32 mouse cellular contexts compared by ENCODE assay signal in the genomic region with DNA sequence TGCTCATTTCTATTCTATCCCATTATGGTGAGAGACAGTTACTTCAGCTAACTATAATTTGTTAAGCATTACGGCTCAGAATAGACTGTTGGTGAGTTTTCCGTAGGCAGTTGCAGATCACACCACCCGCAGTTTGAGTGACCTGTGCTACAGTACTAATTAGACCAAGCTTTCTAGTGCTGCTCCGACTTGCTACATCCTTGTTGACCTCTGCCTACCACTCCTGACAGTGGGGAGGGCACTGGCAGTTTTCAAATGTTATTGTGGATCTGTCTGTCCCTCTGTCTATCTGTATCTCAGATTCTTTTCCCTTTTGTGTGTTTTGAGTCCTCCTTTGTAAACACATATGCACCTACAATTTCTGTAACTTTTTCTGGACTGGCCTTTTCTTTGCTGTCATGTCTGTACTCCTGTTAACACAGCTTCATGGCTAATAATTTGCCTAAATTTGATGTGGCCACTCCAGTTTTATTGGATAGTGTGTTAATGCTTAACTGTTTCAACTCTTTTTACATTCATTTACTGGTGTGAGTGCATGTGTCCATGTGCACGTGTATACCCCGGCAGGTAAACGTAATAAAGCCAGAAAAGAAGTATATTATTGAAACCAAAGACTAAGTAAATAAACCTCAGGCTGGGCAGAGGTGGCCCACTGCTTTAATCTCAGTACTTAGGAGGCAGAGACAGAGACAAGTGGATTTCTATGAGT. TPM values are rescaled to one million over a fixed set of nuclear protein-coding genes. Genes with fewer than 3 reads are reported as not detected.
DNase-seq lines count a peak whose midpoint lies in the region; ATAC-seq and TF ChIP-seq lines count a peak whose summit lies in the region.
"Had no signal": no experiment of that assay in that cellular context is flagged by ENCODE, and none has a peak within 500 bp of the region (broad histone marks: within the 10 kb centered on the region; RNA-seq: fewer than 3 reads in every experiment).

No protein-coding gene starts in this region.

- no peaks in the 10 kb centered on the region for H3K9me3 ChIP-seq in kidney, embryonic 16.5 days (ENCODE audit: low read length)
- H3K9me3 ChIP-seq in heart, embryonic 12.5 days (replicated peaks), result no peaks in the 10 kb centered on the region
- H3K9me3 ChIP-seq: forebrain, embryonic 12.5 days; hindbrain, embryonic 12.5 days; midbrain, embryonic 13.5 days; neural tube, embryonic 13.5 days had no signal

- H3K36me3 ChIP-seq in kidney, embryonic 16.5 days (ENCODE audit: insufficient read depth, low read length), result no peaks in the 10 kb centered on the region
- H3K36me3 ChIP-seq in heart, embryonic 12.5 days, result no peaks in the 10 kb centered on the region
- H3K36me3 ChIP-seq: forebrain, embryonic 12.5 days; hindbrain, embryonic 12.5 days; midbrain, embryonic 13.5 days; neural tube, embryonic 13.5 days had no signal

- TF ChIP-seq POLR2A in bone marrow, adult 2 months (IDR thresholded peaks at IDR 0.05; ENCODE audit: borderline replicate concordance, control insufficient read depth, low read depth, low read length), result no peak
- TF ChIP-seq POLR2A in bone marrow macrophage, adult 2 months (IDR thresholded peaks at IDR 0.05; ENCODE audit: borderline replicate concordance, low read depth, low read length), result no peak

- peaks cover 5% of the 10 kb centered on the region for H3K4me1 ChIP-seq in bone marrow, adult 2 months (ENCODE audit: control insufficient read depth, insufficient read depth, low read length)
- peaks cover 43% of the 10 kb centered on the region for H3K4me1 ChIP-seq in bone marrow macrophage, adult 2 months (ENCODE audit: control insufficient read depth, insufficient read depth, low read length)
- no peaks in the 10 kb centered on the region for H3K4me1 ChIP-seq in kidney, embryonic 16.5 days (ENCODE audit: insufficient read depth, low read length)
- no peaks in the 10 kb centered on the region for H3K4me1 ChIP-seq in heart, embryonic 12.5 days (replicated peaks)
- H3K4me1 ChIP-seq: forebrain, embryonic 12.5 days; hindbrain, embryonic 12.5 days; midbrain, embryonic 13.5 days; neural tube, embryonic 13.5 days had no signal

- peak overlapping the region; percentile 70; the same call in 1 of the 2 replicates for H3K27ac ChIP-seq in bone marrow, adult 2 months (ENCODE audit: control insufficient read depth, insufficient read depth, low read depth, low read length, poor library complexity)
- H3K27ac ChIP-seq in bone marrow macrophage, adult 2 months (ENCODE audit: insufficient read depth, low read depth, low read length), result peak overlapping the region; percentile 91
- no peak overlapping the region for H3K27ac ChIP-seq in kidney, embryonic 16.5 days (ENCODE audit: low read length)
- H3K27ac ChIP-seq in heart, embryonic 12.5 days (ENCODE audit: poor library complexity, severe bottlenecking), result no peak overlapping the region
- H3K27ac ChIP-seq: forebrain, embryonic 12.5 days; hindbrain, embryonic 12.5 days; hindbrain, postnatal 0 days; midbrain, embryonic 13.5 days; neural tube, embryonic 13.5 days had no signal

- WGBS in bone marrow, adult 2 months, result 58% methylated on average over 7 of the region's 7 CpGs
- WGBS in kidney, embryonic 16.5 days, result 51% methylated on average over 7 of the region's 7 CpGs
- WGBS in heart, embryonic 12.5 days, result 78% methylated on average over 7 of the region's 7 CpGs

- no peak overlapping the region for H3K4me2 ChIP-seq in kidney, embryonic 16.5 days (replicated peaks; ENCODE audit: low read depth, low read length)
- H3K4me2 ChIP-seq in heart, embryonic 12.5 days, result no peak overlapping the region
- H3K4me2 ChIP-seq: forebrain, embryonic 12.5 days; hindbrain, embryonic 12.5 days; midbrain, embryonic 13.5 days; neural tube, embryonic 13.5 days had no signal

- H3K4me3 ChIP-seq in bone marrow, adult 2 months (replicated peaks; ENCODE audit: control insufficient read depth, low read depth, low read length), result no peak overlapping the region
- H3K4me3 ChIP-seq in bone marrow macrophage, adult 2 months (ENCODE audit: insufficient read depth, low read length), result no peak overlapping the region
- no peak overlapping the region for H3K4me3 ChIP-seq in kidney, embryonic 16.5 days (ENCODE audit: low read length)
- H3K4me3 ChIP-seq in heart, embryonic 12.5 days, result no peak overlapping the region
- H3K4me3 ChIP-seq: erythroblast, embryonic 14.5 days; forebrain, embryonic 12.5 days; hindbrain, embryonic 12.5 days; midbrain, embryonic 13.5 days; neural tube, embryonic 13.5 days had no signal

- peak; percentile 21 for DNase-seq in kidney, adult 18-20 months
- no peak for DNase-seq in kidney, postnatal 14 days
- no peak for DNase-seq in layer of hippocampus, postnatal 14 days (ENCODE audit: low spot score in 2 of 2)
- DNase-seq: adrenal gland, adult 8-10 months; B cell, adult 2 months; cerebellum, adult 2 months; cerebellum, postnatal 14 days; gastrocnemius, postnatal 10 days; heart, postnatal 36 days; lung, adult 18-20 months; lung, postnatal 4 days; right cerebral cortex, postnatal 4 days; thymus, adult 2 months; thymus, postnatal 4 days had no signal

- TF ChIP-seq CTCF in bone marrow, adult 2 months (IDR thresholded peaks at IDR 0.05; ENCODE audit: control insufficient read depth, insufficient read depth, low read length), result no peak
- TF ChIP-seq CTCF in bone marrow macrophage, adult 2 months (IDR thresholded peaks at IDR 0.05; ENCODE audit: low read depth, low read length), result no peak

- ATAC-seq in kidney, embryonic 16.5 days (ENCODE audit: low FRiP score, low TSS enrichment), result 0 out of 2 replicates have a peak, but pooled peaks have one; percentile 35
- ATAC-seq in heart, embryonic 12.5 days (ENCODE audit: insufficient number of reproducible peaks, low FRiP score), result no peak
- ATAC-seq: hindbrain, postnatal 0 days; lung, postnatal 0 days; midbrain, embryonic 13.5 days had no signal

- no peak overlapping the region for H3K9ac ChIP-seq in kidney, embryonic 16.5 days (replicated peaks; ENCODE audit: low read length)
- H3K9ac ChIP-seq in heart, embryonic 12.5 days, result no peak overlapping the region
- H3K9ac ChIP-seq: forebrain, embryonic 12.5 days; hindbrain, embryonic 12.5 days; midbrain, embryonic 13.5 days; neural tube, embryonic 13.5 days had no signal

- no peaks in the 10 kb centered on the region for H3K27me3 ChIP-seq in kidney, embryonic 16.5 days (ENCODE audit: insufficient read depth, low read length)
- H3K27me3 ChIP-seq in heart, embryonic 12.5 days (replicated peaks), result peaks cover 9% of the 10 kb centered on the region; the same call in 1 of the 2 replicates
- H3K27me3 ChIP-seq: forebrain, embryonic 12.5 days; hindbrain, embryonic 12.5 days; midbrain, embryonic 13.5 days had no signal

RNA-seq across cellular contexts. Expression of gene Alox15, which starts 21.2 kb away (rescaled TPM):
- 2.0 and 3.5 TPM in 2 replicates for polyA plus RNA-seq in bone marrow, adult 2 months (2011; ENCODE audit: insufficient read depth, insufficient read length, low replicate concordance, missing spikeins)
- 0.46 TPM in 1 of 2 replicates, not detected in the other for polyA plus RNA-seq in bone marrow macrophage, adult 2 months (2012; ENCODE audit: insufficient read depth, insufficient read length, missing spikeins)
- 2.0 TPM in 2 replicates for polyA plus RNA-seq in kidney, embryonic 16.5 days (2015; fragmentation: Nextera tagmentation; extraction: Ambion mirVana)
- not detected for total RNA-seq in layer of hippocampus, postnatal 14 days (2021)
- polyA plus RNA-seq in heart, embryonic 12.5 days (2016; fragmentation: Nextera tagmentation; extraction: Ambion mirVana), result 0.06 TPM in 1 of 2 replicates, not detected in the other
- total RNA-seq: hindbrain, postnatal 0 days; left cerebral cortex, adult 18-20 months; left cerebral cortex, postnatal 14 days; megakaryocyte-erythroid progenitor cell, adult 5-6 weeks had no signal
- polyA plus RNA-seq: erythroblast, embryonic 14.5 days; hindbrain, embryonic 12.5 days; hindbrain, postnatal 0 days; liver, adult 2 months; midbrain, embryonic 13.5 days; neural tube, embryonic 13.5 days had no signal

RNA-seq across cellular contexts. Expression of gene Pelp1, which starts 36.8 kb away (rescaled TPM):
- 13.9 and 22.7 TPM in 2 replicates for polyA plus RNA-seq in bone marrow, adult 2 months (2011; ENCODE audit: insufficient read depth, insufficient read length, low replicate concordance, missing spikeins)
- 19.3 and 21.2 TPM in 2 replicates for polyA plus RNA-seq in bone marrow macrophage, adult 2 months (2012; ENCODE audit: insufficient read depth, insufficient read length, missing spikeins)
- polyA plus RNA-seq in kidney, embryonic 16.5 days (2015; fragmentation: Nextera tagmentation; extraction: Ambion mirVana), result 40.3 and 41.9 TPM in 2 replicates
- total RNA-seq in layer of hippocampus, postnatal 14 days (2021), result 10 to 100 TPM; 38.5 to 39.6 TPM
- 28.4 and 29.3 TPM in 2 replicates for polyA plus RNA-seq in heart, embryonic 12.5 days (2016; fragmentation: Nextera tagmentation; extraction: Ambion mirVana)

RNA-seq across cellular contexts. Expression of gene Alox12e, which starts 50.6 kb away (rescaled TPM):
- not detected in 2 replicates for polyA plus RNA-seq in bone marrow, adult 2 months (2011; ENCODE audit: insufficient read depth, insufficient read length, low replicate concordance, missing spikeins)
- not detected in 2 replicates for polyA plus RNA-seq in bone marrow macrophage, adult 2 months (2012; ENCODE audit: insufficient read depth, insufficient read length, missing spikeins)
- 0.07 and 0.09 TPM in 2 replicates for polyA plus RNA-seq in kidney, embryonic 16.5 days (2015; fragmentation: Nextera tagmentation; extraction: Ambion mirVana)
- total RNA-seq in layer of hippocampus, postnatal 14 days (2021), result not detected
- not detected in 2 replicates for polyA plus RNA-seq in heart, embryonic 12.5 days (2016; fragmentation: Nextera tagmentation; extraction: Ambion mirVana)
- total RNA-seq: adrenal gland, adult 8-10 months; gastrocnemius, postnatal 10 days; heart, postnatal 36 days; hindbrain, postnatal 0 days; liver, adult 2 months; megakaryocyte-erythroid progenitor cell, adult 5-6 weeks had no signal
- polyA plus RNA-seq: brain, embryonic 14.5 days; cerebellum, adult 2 months; cortical plate, adult 2 months; erythroblast, embryonic 14.5 days; forebrain, embryonic 12.5 days; hindbrain, embryonic 12.5 days; limb, embryonic 11.5 days; liver, adult 2 months; neural tube, embryonic 13.5 days had no signal

RNA-seq across cellular contexts. Expression of gene Arrb2, which starts 59.4 kb away (rescaled TPM):
- 201 and 438 TPM in 2 replicates for polyA plus RNA-seq in bone marrow, adult 2 months (2011; ENCODE audit: insufficient read depth, insufficient read length, low replicate concordance, missing spikeins)
- 520 and 549 TPM in 2 replicates for polyA plus RNA-seq in bone marrow macrophage, adult 2 months (2012; ENCODE audit: insufficient read depth, insufficient read length, missing spikeins)
- 15.3 and 19.0 TPM in 2 replicates for polyA plus RNA-seq in kidney, embryonic 16.5 days (2015; fragmentation: Nextera tagmentation; extraction: Ambion mirVana)
- 10 to 100 TPM; 94.0 to 95.9 TPM for total RNA-seq in layer of hippocampus, postnatal 14 days (2021)
- polyA plus RNA-seq in heart, embryonic 12.5 days (2016; fragmentation: Nextera tagmentation; extraction: Ambion mirVana), result 13.5 TPM in 2 replicates

Comparison
In these comparisons a context has a peak if more than half of its experiments do, and no peak if none do; other contexts are left out.
1. H3K27ac ChIP-seq: peak in bone marrow, adult 2 months (single experiment) and bone marrow macrophage, adult 2 months (single experiment); none in kidney, embryonic 16.5 days (single experiment) and heart, embryonic 12.5 days (single experiment).